Mouse (Mus musculus) CH12.LX (cell line): ENCODE data around the gene Card19. TPM values are rescaled to one million over a fixed set of nuclear protein-coding genes. Genes with fewer than 3 reads are reported as not detected.

ENCODE experiments used
- DNase-seq: peaks from one replicate; pipeline ENCODE4 v3.0.0-alpha.2; 2013; ENCODE audit errors: extremely low read depth
- H3K27ac ChIP-seq: 2 replicates; pipeline ENCODE4 v1.5.1; 2012; ENCODE audit warnings: low read depth, mild to moderate bottlenecking, control low read depth, moderate library complexity; ENCODE audit not compliant: insufficient read depth
- H3K27me3 ChIP-seq: replicated peaks from 2 replicates; pipeline ENCODE3; 2012; ENCODE audit warnings: inconsistent platforms
- H3K36me3 ChIP-seq, 2 experiments: replicated peaks in 1 of 2; 2 replicates each; pipeline versions ENCODE3 to v1.6.1; 2012; ENCODE audit warnings: inconsistent platforms in 1 of 2, low read length in 1 of 2, mild to moderate bottlenecking in 1 of 2, mixed read lengths in 1 of 2, moderate library complexity in 1 of 2; ENCODE audit not compliant: control insufficient read depth in 1 of 2, insufficient read depth in 1 of 2
- H3K4me1 ChIP-seq, 2 experiments: 2 replicates each; pipeline ENCODE4 v1.6.1; 2012; ENCODE audit warnings: inconsistent platforms in 1 of 2, moderate library complexity in 1 of 2; ENCODE audit not compliant: insufficient read depth in 2 of 2, control insufficient read depth in 1 of 2
- H3K4me2 ChIP-seq: 2 replicates; pipeline ENCODE4 v1.6.1; 2012; ENCODE audit warnings: low read depth, mild to moderate bottlenecking, control low read depth; ENCODE audit not compliant: poor library complexity, insufficient read depth, severe bottlenecking
- H3K4me3 ChIP-seq, 3 experiments: fragments of 150-350 bp in 1 of 3; sonication (generic) in 1 of 3; replicated peaks in 1 of 3; 2 replicates each; pipeline versions ENCODE3 to v1.5.1; 2011 to 2012; ENCODE audit warnings: low read depth in 2 of 3, low read length in 2 of 3, mild to moderate bottlenecking in 2 of 3, moderate library complexity in 2 of 3, control low read depth in 1 of 3, improper control_type of control experiment in 1 of 3, inconsistent platforms in 1 of 3, mixed read lengths in 1 of 3; ENCODE audit not compliant: poor library complexity in 1 of 3
- H3K79me2 ChIP-seq: replicated peaks from 2 replicates; pipeline ENCODE4 v1.6.1; 2012; ENCODE audit warnings: mild to moderate bottlenecking, moderate library complexity; ENCODE audit not compliant: control insufficient read depth, poor library complexity, insufficient read depth, severe bottlenecking; ENCODE audit errors: extremely low read depth
- H3K9ac ChIP-seq: 2 replicates; pipeline ENCODE4 v1.6.1; 2012; ENCODE audit warnings: low read depth, mild to moderate bottlenecking, control low read depth, moderate library complexity; ENCODE audit not compliant: insufficient read depth
- H3K9me3 ChIP-seq: replicated peaks from 2 replicates; pipeline ENCODE3; 2012; ENCODE audit warnings: low read length, inconsistent platforms, mixed read lengths
- CTCF ChIP-seq, 2 experiments: IDR thresholded peaks in 1 of 2; conservative IDR thresholded peaks in 1 of 2; 2 replicates each; pipeline ENCODE4 v1.5.1; 2011 to 2012; ENCODE audit warnings: low read depth in 2 of 2, low read length in 2 of 2, improper control_type of control experiment in 1 of 2, inconsistent platforms in 1 of 2, mild to moderate bottlenecking in 1 of 2, moderate library complexity in 1 of 2
- E2F4 ChIP-seq: IDR thresholded peaks from 2 replicates; pipeline ENCODE4 v1.6.1; 2011; ENCODE audit warnings: low read depth, low read length, improper control_type of control experiment; ENCODE audit not compliant: insufficient replicate concordance
- HCFC1 ChIP-seq: IDR thresholded peaks from 2 replicates; pipeline ENCODE4 v1.6.1; 2012; ENCODE audit warnings: low read depth, mild to moderate bottlenecking, inconsistent platforms, low read length, improper control_type of control experiment
- IRF4 ChIP-seq: IDR thresholded peaks from 2 replicates; pipeline ENCODE4 v1.6.1; 2014; ENCODE audit warnings: low read depth, mild to moderate bottlenecking, inconsistent platforms, low read length, improper control_type of control experiment
- JUN ChIP-seq: IDR thresholded peaks from 2 replicates; pipeline ENCODE4 v1.6.1; 2011; ENCODE audit warnings: low read depth, mild to moderate bottlenecking, low read length, improper control_type of control experiment, moderate library complexity; ENCODE audit not compliant: insufficient read depth
- JUND ChIP-seq: conservative IDR thresholded peaks from 2 replicates; pipeline ENCODE4 v1.6.1; 2011; ENCODE audit warnings: low read depth, low read length, improper control_type of control experiment
- MAFK ChIP-seq: IDR thresholded peaks from 2 replicates; pipeline ENCODE4 v1.6.1; 2011; ENCODE audit warnings: low read length, improper control_type of control experiment; ENCODE audit not compliant: insufficient replicate concordance
- MAX ChIP-seq: IDR thresholded peaks from 2 replicates; pipeline ENCODE4 v1.6.1; 2011; ENCODE audit warnings: low read length, improper control_type of control experiment
- MAZ ChIP-seq: IDR thresholded peaks from 2 replicates; pipeline ENCODE4 v1.6.1; 2012; ENCODE audit warnings: low read depth, mild to moderate bottlenecking, inconsistent platforms, low read length, improper control_type of control experiment, moderate library complexity
- MEF2A ChIP-seq: IDR thresholded peaks from 2 replicates; pipeline ENCODE4 v1.6.1; 2014; ENCODE audit warnings: low read depth, mild to moderate bottlenecking, inconsistent platforms, low read length, improper control_type of control experiment, borderline replicate concordance
- MXI1 ChIP-seq: IDR thresholded peaks from 2 replicates; pipeline ENCODE4 v1.6.1; 2011; ENCODE audit warnings: mild to moderate bottlenecking, low read depth, low read length, improper control_type of control experiment
- MYC ChIP-seq: IDR thresholded peaks from 2 replicates; pipeline ENCODE4 v1.6.1; 2011; ENCODE audit warnings: low read depth, mild to moderate bottlenecking, improper control_type of control experiment, low read length
- NRF1 ChIP-seq: IDR thresholded peaks from 2 replicates; pipeline ENCODE4 v1.6.1; 2014; ENCODE audit warnings: low read depth, mild to moderate bottlenecking, inconsistent platforms, low read length, improper control_type of control experiment, moderate library complexity
- PAX5 ChIP-seq: IDR thresholded peaks from 2 replicates; pipeline ENCODE4 v1.6.1; 2012; ENCODE audit warnings: low read length, inconsistent platforms, mixed read lengths
- POLR2AphosphoS2 ChIP-seq: IDR thresholded peaks from 2 replicates; pipeline ENCODE4 v1.6.1; 2011; ENCODE audit warnings: low read depth, low read length, improper control_type of control experiment
- RAD21 ChIP-seq: IDR thresholded peaks from 2 replicates; pipeline ENCODE4 v1.6.1; 2011; ENCODE audit warnings: low read depth, mild to moderate bottlenecking, low read length, improper control_type of control experiment, moderate library complexity
- RCOR1 ChIP-seq: conservative IDR thresholded peaks from 2 replicates; pipeline ENCODE4 v1.6.1; 2012; ENCODE audit warnings: low read depth, mild to moderate bottlenecking, inconsistent platforms, low read length, improper control_type of control experiment
- SIN3A ChIP-seq: IDR thresholded peaks from 2 replicates; pipeline ENCODE4 v1.6.1; 2012; ENCODE audit warnings: low read length, improper control_type of control experiment, inconsistent platforms
- SMC3 ChIP-seq: IDR thresholded peaks from 2 replicates; pipeline ENCODE4 v1.6.1; 2011; ENCODE audit warnings: low read depth, low read length, improper control_type of control experiment
- TBP ChIP-seq: conservative IDR thresholded peaks from 2 replicates; pipeline ENCODE4 v1.6.1; 2011; ENCODE audit warnings: low read depth, low read length, improper control_type of control experiment
- TCF12 ChIP-seq: IDR thresholded peaks from 2 replicates; pipeline ENCODE4 v1.6.1; 2014; ENCODE audit warnings: low read depth, mild to moderate bottlenecking, inconsistent platforms, low read length, improper control_type of control experiment
- UBTF ChIP-seq: IDR thresholded peaks from 2 replicates; pipeline ENCODE4 v1.6.1; 2012; ENCODE audit warnings: low read depth, mild to moderate bottlenecking, inconsistent platforms, low read length, improper control_type of control experiment, moderate library complexity
- USF1 ChIP-seq: IDR thresholded peaks from 2 replicates; pipeline ENCODE4 v1.6.1; 2014; ENCODE audit warnings: low read depth, mild to moderate bottlenecking, inconsistent platforms, low read length, improper control_type of control experiment
- USF2 ChIP-seq: conservative IDR thresholded peaks from 2 replicates; pipeline ENCODE4 v1.6.1; 2011; ENCODE audit warnings: low read depth, low read length, improper control_type of control experiment
- ZC3H11A ChIP-seq: IDR thresholded peaks from 2 replicates; pipeline ENCODE4 v1.6.1; 2012; ENCODE audit warnings: low read depth, mild to moderate bottlenecking, inconsistent platforms, low read length, improper control_type of control experiment
- ZKSCAN1 ChIP-seq: IDR thresholded peaks from 2 replicates; pipeline ENCODE4 v1.6.1; 2012; ENCODE audit warnings: low read depth, inconsistent platforms, low read length, improper control_type of control experiment, borderline replicate concordance
- ZMIZ1 ChIP-seq: IDR thresholded peaks from 2 replicates; pipeline ENCODE4 v1.6.1; 2012; ENCODE audit warnings: low read depth, mild to moderate bottlenecking, inconsistent platforms, low read length, improper control_type of control experiment
- dilution Hi-C: fragments of 300-500 bp; cut with MboI; formaldehyde crosslinking; loops from 2 replicates; pipeline ENCODE4 v1.14.3; 2020; ENCODE audit warnings: low sequenced_read_pairs; ENCODE audit not compliant: extremely low pct_unique_long_range_greater_than_20kb, extremely low pct_ligation_motif_present
- in situ Hi-C: fragments of 300-500 bp; cut with MboI; formaldehyde crosslinking; loops from 3 replicates; pipeline ENCODE4 v1.14.3; 2019; ENCODE audit warnings: low sequenced_read_pairs, low pct_ligation_motif_present, low pct_unique_long_range_greater_than_20kb, mixed read lengths
- polyA plus RNA-seq: library from polyadenylated mRNA; unstranded; fragments of >175 nt; gene quantifications from 2 replicates; pipeline ENCODE4 v1.2.1, GENCODE M21; 2012; ENCODE audit warnings: low read depth; ENCODE audit not compliant: insufficient read length
- total RNA-seq, 2 experiments: library from RNA; depleted of rRNA; stranded (reverse); fragments of 300-350 nt in 1 of 2; fragments of >200 nt in 1 of 2; gene quantifications; 2 replicates each; pipeline ENCODE4 v1.2.3; 2012 to 2014

Card19 gene
- total and polyA plus RNA-seq, 3 experiments = 3.9 to 9.3 (median 5.2) TPM

DNA sequence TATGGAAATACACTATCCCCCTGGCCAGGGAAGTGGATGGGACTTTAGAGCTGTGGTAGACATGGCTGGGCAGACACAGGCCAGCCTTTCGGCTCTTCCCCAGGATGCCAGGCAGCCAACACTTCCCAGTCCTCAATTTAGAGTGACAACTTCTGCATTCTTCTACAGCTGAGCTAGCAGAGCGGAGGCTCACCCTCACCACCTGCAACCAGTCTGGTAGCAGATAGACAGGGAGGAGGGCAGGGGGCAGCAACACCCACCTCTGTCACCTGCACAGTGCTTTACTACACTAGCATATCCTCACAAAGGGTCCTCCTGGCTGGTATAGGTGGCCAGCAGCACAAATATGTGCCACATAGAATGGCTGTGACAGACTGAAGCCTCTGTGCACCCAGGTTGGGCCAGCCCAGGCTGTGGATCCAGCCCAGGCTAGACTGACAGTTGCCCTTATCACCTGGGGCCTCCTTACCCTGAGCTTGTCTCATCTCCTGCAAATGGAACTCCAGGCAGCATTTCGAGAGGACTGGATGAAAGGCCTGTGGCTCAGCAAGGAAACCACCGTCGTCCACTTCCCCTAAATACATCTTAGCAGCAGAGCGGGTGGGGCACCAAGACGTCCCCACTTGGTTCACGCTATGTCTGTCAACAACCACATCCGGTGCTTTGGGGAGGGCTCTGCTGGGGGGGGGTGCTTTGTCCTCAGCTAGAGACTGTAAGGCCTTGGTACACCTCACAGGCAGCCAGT lies 26.7 kb upstream of the Card19 start (continued):
- TF ChIP-seq UBTF (no peak), ZKSCAN1 (no peak), MAFK (no peak), NRF1 (no peak), SIN3A (no peak; the same call in 1 of the 2 replicates), TCF12 (peak; percentile 70; the same call in 1 of the 2 replicates), SMC3 (no peak), RCOR1 (no peak), TBP (peak; percentile 64; the same call in 1 of the 2 replicates), HCFC1 (peak; percentile 61), PAX5 (no peak)

DNA sequence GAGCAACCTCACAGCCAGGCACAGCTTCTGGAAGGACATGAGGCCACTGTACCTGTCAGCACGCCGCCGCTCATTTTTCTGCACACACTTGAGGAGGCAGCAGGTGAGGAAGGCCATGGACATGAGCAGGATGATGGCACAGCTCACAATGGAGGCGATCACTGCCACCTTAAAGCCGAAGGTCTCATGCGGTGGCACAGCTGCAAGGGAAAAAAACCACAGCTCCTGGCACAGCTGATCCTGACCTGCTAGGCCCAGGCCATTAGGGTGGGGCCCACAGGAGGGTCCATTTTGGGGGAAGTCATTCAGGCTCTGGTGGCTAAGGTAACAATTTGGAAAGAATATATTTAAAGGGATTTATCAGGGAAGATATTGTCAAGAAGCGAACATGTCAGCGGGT lies 22.9 kb upstream of the Card19 start:
- Histone ChIP-seq H3K9ac (no peak overlapping the region), H3K4me3 (no peak overlapping the region), H3K27me3 (no peaks in the 10 kb centered on the region), H3K4me2 (no peak overlapping the region), H3K4me1 (peaks cover 14 to 42% of the 10 kb centered on the region in 2 experiments), H3K36me3 (peaks cover 6 to 46% of the 10 kb centered on the region in 2 experiments), H3K9me3 (peaks cover 9% of the 10 kb centered on the region), H3K79me2 (no peaks in the 10 kb centered on the region), H3K27ac (no peak overlapping the region)
- no peak for TF ChIP-seq POLR2AphosphoS2
- no peak for TF ChIP-seq RAD21
- no peak for TF ChIP-seq PAX5
- no peak for TF ChIP-seq E2F4
- in situ Hi-C loops = no loop called here
- DNase-seq = no peak
- dilution Hi-C loops = no loop called here

DNA sequence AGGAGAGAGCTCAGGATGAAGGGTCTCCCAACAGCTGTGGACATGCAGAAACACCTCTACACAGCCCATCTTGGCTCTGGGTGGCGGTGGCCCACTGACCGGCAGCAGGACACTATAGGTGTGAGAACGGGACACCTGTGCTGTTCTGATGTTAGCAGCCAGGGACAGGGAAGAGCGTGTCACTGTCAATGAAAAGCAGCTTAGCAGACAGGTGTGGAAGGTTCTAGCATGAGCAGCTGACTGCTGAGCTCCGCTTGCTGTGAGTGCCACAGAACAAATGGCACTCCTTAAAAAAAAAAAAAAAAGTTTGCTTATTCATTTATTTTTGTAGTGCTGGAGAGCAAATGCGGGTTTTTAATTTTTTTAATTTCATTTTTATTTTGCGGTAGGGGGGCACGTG lies 21.8 kb upstream of the Card19 start:
- peaks cover 6 to 46% of the 10 kb centered on the region in 2 experiments for H3K36me3 ChIP-seq
- in situ Hi-C loops = no loop called here
- H3K27ac ChIP-seq = no peak overlapping the region
- H3K9ac ChIP-seq = no peak overlapping the region
- peaks cover 9% of the 10 kb centered on the region for H3K9me3 ChIP-seq
- TF ChIP-seq MAZ (no peak), USF1 (no peak), TCF12 (no peak), IRF4 (no peak), MEF2A (no peak), JUND (no peak), RAD21 (no peak), MXI1 (no peak), JUN (no peak), CTCF (conservative IDR thresholded peaks at IDR 0.05 in 1 of 2, IDR thresholded peaks at IDR 0.05 in 1 of 2; ENCODE audit: low read depth in 2 of 2, low read length in 2 of 2) (no peak), UBTF (no peak), SIN3A (no peak), ZKSCAN1 (no peak), MYC (no peak), MAX (no peak), ZMIZ1 (no peak), MAFK (no peak), ZC3H11A (no peak), USF2 (no peak), PAX5 (no peak)
- no peaks in the 10 kb centered on the region for H3K27me3 ChIP-seq
- peaks cover 9 to 33% of the 10 kb centered on the region in 2 experiments for H3K4me1 ChIP-seq
- dilution Hi-C loops = no loop called here
- no peak overlapping the region for H3K4me2 ChIP-seq
- no peak overlapping the region for H3K4me3 ChIP-seq
- DNase-seq = no peak
- H3K79me2 ChIP-seq = no peaks in the 10 kb centered on the region
